Comparison of ENCODE assay signal across 1 mouse cellular context in the genomic region with DNA sequence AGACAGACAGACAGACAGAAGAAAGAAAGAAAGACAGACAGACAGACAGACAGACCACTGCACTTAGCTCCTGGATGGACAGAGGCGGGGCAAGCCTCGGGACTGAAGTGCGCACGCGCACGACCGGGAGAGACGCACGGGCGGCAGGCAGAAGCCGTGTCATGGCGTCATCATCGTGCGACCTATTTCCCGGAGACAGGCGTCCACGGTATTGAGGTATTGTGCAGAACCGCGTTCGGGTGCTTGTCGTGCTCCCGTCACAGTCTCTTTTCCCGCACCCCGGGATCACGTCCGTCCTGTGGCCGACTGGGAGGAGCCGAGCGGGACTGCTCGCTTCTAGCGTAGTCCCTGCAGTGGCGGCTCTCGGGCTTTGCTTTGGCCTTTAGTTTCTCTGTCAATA.
A peak's percentile ranks its signal among the peaks of the same experiment; 100 is the strongest.
TF ChIP-seq lines count a peak whose summit lies in the region.

TSS of gene C1d (plus strand) at position 137 of the 400 bp plus-strand sequence.

TF ChIP-seq in MEL, 35 proteins besides CTCF, POLR2A, EP300 and RAD21 (continued from another document):
- TF ChIP-seq ZKSCAN1 (IDR thresholded peaks at IDR 0.05; ENCODE audit: low read depth, low read length) (no peak), MXI1 (IDR thresholded peaks at IDR 0.05; ENCODE audit: low read depth, low read length) (peak; percentile 90), SMC3 (IDR thresholded peaks at IDR 0.05; ENCODE audit: low read depth, low read length) (no peak)
